Mouse (Mus musculus): ENCODE results near the gene Slc43a3. TPM values are rescaled to one million over a fixed set of nuclear protein-coding genes. Genes with fewer than 3 reads are reported as not detected.

Slc43a3 gene
- polyA plus RNA-seq, 1 experiment from 2014 or later: 30.0 TPM

GRCm38 (mm10) chr2:84958588-84959264 lies 22.3 kb downstream of the Slc43a3 start:
- no peak overlapping the region for H3K9ac ChIP-seq (replicated peaks)
- no peaks in the 10 kb centered on the region; the same call in 1 of the 2 replicates for H3K4me1 ChIP-seq (replicated peaks)
- no peak for ATAC-seq (ENCODE audit: insufficient number of reproducible peaks, insufficient read depth, low FRiP score, low TSS enrichment, low read depth)
- no peak overlapping the region for H3K4me3 ChIP-seq (replicated peaks)
- WGBS: 89% methylated on average over 11 of the region's 11 CpGs
- H3K9me3 ChIP-seq: no peaks in the 10 kb centered on the region
- H3K36me3 ChIP-seq: peaks cover 47% of the 10 kb centered on the region
- H3K4me2 ChIP-seq: no peak overlapping the region
- H3K27me3 ChIP-seq: no peaks in the 10 kb centered on the region
- no peak overlapping the region for H3K27ac ChIP-seq

DNA sequence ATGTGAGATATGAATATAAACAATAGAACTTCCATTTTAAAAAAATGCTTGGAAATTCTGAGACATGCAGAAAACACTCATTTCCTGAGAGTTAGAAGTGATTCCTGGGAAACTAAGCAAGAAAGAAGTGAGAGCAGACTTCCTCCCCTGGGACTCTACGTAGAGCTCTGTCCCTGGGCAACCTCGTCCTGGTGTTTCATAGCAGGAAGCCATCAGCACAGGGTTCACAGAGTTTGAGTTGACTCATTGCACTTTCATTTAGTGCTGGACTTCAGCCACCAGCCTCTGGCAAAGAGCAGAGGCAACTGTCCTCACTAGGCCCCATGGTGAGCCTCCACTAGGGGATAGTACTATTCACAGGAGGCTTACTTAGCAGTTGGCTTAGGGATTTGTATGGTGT lies 24.9 kb downstream of the Slc43a3 start:
- peaks cover 3% of the 10 kb centered on the region; the same call in 1 of the 2 replicates for H3K4me1 ChIP-seq (replicated peaks)
- no peaks in the 10 kb centered on the region for H3K9me3 ChIP-seq
- WGBS: 73% methylated on average over 2 of the region's 2 CpGs
- no peak for ATAC-seq (ENCODE audit: insufficient number of reproducible peaks, insufficient read depth, low FRiP score, low TSS enrichment, low read depth)
- no peak overlapping the region for H3K27ac ChIP-seq
- H3K36me3 ChIP-seq: peaks cover 25% of the 10 kb centered on the region
- H3K9ac ChIP-seq (replicated peaks): no peak overlapping the region
- no peak overlapping the region for H3K4me3 ChIP-seq (replicated peaks)
- no peak overlapping the region for H3K4me2 ChIP-seq
- H3K27me3 ChIP-seq: no peaks in the 10 kb centered on the region

DNA sequence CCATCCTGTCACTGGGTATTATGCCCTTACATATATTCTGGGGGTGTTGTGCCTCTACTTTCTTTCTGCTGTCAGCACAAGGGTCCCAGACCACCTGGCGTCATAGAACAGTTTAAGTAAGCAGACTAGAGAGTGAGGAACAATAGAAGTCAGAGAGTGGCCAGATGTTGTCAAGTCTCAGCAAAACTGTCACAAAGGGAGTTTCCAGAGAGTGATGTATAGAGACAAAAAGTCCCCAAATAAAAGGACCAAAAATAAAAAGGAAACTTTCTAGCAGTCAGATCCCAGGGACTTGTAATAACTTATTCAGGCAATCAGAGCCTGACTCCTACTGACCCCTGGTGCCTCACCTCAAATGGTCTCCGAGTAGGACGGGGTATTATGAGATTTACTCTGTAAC lies 25.5 kb downstream of the Slc43a3 start:
- no peaks in the 10 kb centered on the region for H3K9me3 ChIP-seq
- 78% methylated on average over 3 of the region's 3 CpGs for WGBS

GRCm38 (mm10) chr2:84962906-84963507 lies 26.6 kb downstream of the Slc43a3 start:
- Histone ChIP-seq H3K9me3 (no peaks in the 10 kb centered on the region), H3K27me3 (no peaks in the 10 kb centered on the region), H3K36me3 (peaks cover 9% of the 10 kb centered on the region), H3K4me1 (replicated peaks) (peaks cover 3% of the 10 kb centered on the region; the same call in 1 of the 2 replicates), H3K9ac (replicated peaks) (no peak overlapping the region), H3K4me3 (replicated peaks) (no peak overlapping the region), H3K27ac (no peak overlapping the region), H3K4me2 (no peak overlapping the region)
- WGBS: 43% methylated on average over 6 of the region's 6 CpGs
- ATAC-seq (ENCODE audit: insufficient number of reproducible peaks, insufficient read depth, low FRiP score, low TSS enrichment, low read depth): no peak

More for the DNA sequence above, 25.5 kb downstream of the Slc43a3 start:
- Histone ChIP-seq H3K4me3 (replicated peaks) (no peak overlapping the region), H3K27me3 (no peaks in the 10 kb centered on the region), H3K27ac (no peak overlapping the region), H3K4me2 (no peak overlapping the region), H3K9ac (replicated peaks) (no peak overlapping the region), H3K36me3 (peaks cover 19% of the 10 kb centered on the region), H3K4me1 (replicated peaks) (peaks cover 3% of the 10 kb centered on the region; the same call in 1 of the 2 replicates)
- no peak for ATAC-seq (ENCODE audit: insufficient number of reproducible peaks, insufficient read depth, low FRiP score, low TSS enrichment, low read depth)

- Histone ChIP-seq H3K4me2 (no peak overlapping the region), H3K9ac (replicated peaks) (no peak overlapping the region), H3K27ac (no peak overlapping the region), H3K4me1 (replicated peaks) (peaks cover 3% of the 10 kb centered on the region; the same call in 1 of the 2 replicates), H3K27me3 (no peaks in the 10 kb centered on the region), H3K4me3 (replicated peaks) (no peak overlapping the region), H3K9me3 (no peaks in the 10 kb centered on the region), H3K36me3 (no peaks in the 10 kb centered on the region)
- WGBS: 79% methylated on average over 7 of the region's 7 CpGs
- ATAC-seq (ENCODE audit: insufficient number of reproducible peaks, insufficient read depth, low FRiP score, low TSS enrichment, low read depth): no peak
Measured at GRCm38 (mm10) chr2:84964111-84964801, 27.9 kb downstream of the Slc43a3 start.

- H3K27me3 ChIP-seq: no peaks in the 10 kb centered on the region
- no peak overlapping the region for H3K4me3 ChIP-seq (replicated peaks)
- H3K4me2 ChIP-seq: no peak overlapping the region
- no peaks in the 10 kb centered on the region for H3K9me3 ChIP-seq
- H3K27ac ChIP-seq: no peak overlapping the region
- WGBS: 78% methylated on average over 5 of the region's 5 CpGs
- ATAC-seq (ENCODE audit: insufficient number of reproducible peaks, insufficient read depth, low FRiP score, low TSS enrichment, low read depth): no peak
- no peaks in the 10 kb centered on the region for H3K36me3 ChIP-seq
- H3K9ac ChIP-seq (replicated peaks): no peak overlapping the region
- peaks cover 3% of the 10 kb centered on the region; the same call in 1 of the 2 replicates for H3K4me1 ChIP-seq (replicated peaks)
Measured at GRCm38 (mm10) chr2:84967318-84967991, 31.1 kb downstream of the Slc43a3 start.

- Histone ChIP-seq H3K4me3 (replicated peaks) (no peak overlapping the region), H3K27me3 (no peaks in the 10 kb centered on the region), H3K27ac (no peak overlapping the region), H3K4me1 (replicated peaks) (peaks cover 14% of the 10 kb centered on the region; the same call in 1 of the 2 replicates), H3K9ac (replicated peaks) (no peak overlapping the region), H3K4me2 (no peak overlapping the region), H3K9me3 (no peaks in the 10 kb centered on the region), H3K36me3 (no peaks in the 10 kb centered on the region)
- ATAC-seq (ENCODE audit: insufficient number of reproducible peaks, insufficient read depth, low FRiP score, low TSS enrichment, low read depth): no peak
- 80% methylated on average over 2 of the region's 2 CpGs for WGBS
Measured at GRCm38 (mm10) chr2:84975580-84975979, 39.2 kb downstream of the Slc43a3 start.

DNA sequence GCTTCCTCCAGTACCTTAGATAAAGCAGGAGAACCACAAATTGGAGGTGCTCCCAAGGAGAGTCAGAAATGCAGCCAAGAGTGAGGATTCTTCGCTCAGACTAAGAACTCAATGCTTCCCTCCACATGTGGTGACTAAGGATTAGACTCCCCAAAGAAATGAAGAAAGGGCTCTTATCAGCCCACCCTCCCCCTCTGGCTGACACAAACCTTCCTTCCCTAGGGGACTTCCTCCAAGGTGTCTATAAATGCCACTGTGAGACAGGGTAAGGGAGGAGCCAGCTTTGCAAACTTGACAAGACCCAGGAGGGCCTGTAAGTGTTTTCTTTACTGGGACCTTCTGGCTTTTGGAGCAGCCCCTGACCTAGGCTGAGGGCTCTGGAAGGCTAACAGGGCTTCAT lies 43.8 kb downstream of the Slc43a3 start, which contains the start of gene Prg2:
TSS of gene Prg2 (plus strand) at position 274 of the 400 bp plus-strand sequence.
- no peak for ATAC-seq (ENCODE audit: insufficient number of reproducible peaks, insufficient read depth, low FRiP score, low TSS enrichment, low read depth)
- Histone ChIP-seq H3K36me3 (no peaks in the 10 kb centered on the region), H3K4me1 (replicated peaks) (peaks cover 14% of the 10 kb centered on the region; the same call in 1 of the 2 replicates), H3K9ac (replicated peaks) (no peak within 1 kb of the TSS), H3K27me3 (no peaks in the 10 kb centered on the region), H3K4me3 (replicated peaks) (no peak within 1 kb of the TSS), H3K27ac (no peak within 1 kb of the TSS), H3K4me2 (no peak within 1 kb of the TSS), H3K9me3 (no peaks in the 10 kb centered on the region)
- 71% methylated on average over 1 of the region's 1 CpGs for WGBS

GRCm38 (mm10) chr2:84987930-84988329 lies 51.6 kb downstream of the Slc43a3 start, which contains the start of gene Prg3:
Gene Prg3 (plus strand): TSS chr2:84988215.
- no peak within 1 kb of the TSS for H3K4me3 ChIP-seq (replicated peaks)
- no peak within 1 kb of the TSS for H3K4me2 ChIP-seq
- H3K4me1 ChIP-seq (replicated peaks): no peaks in the 10 kb centered on the region
- no peak within 1 kb of the TSS for H3K9ac ChIP-seq (replicated peaks)
- 72% methylated on average over 1 of the region's 1 CpGs for WGBS
- no peak within 1 kb of the TSS for H3K27ac ChIP-seq
- no peaks in the 10 kb centered on the region for H3K9me3 ChIP-seq
- H3K36me3 ChIP-seq: no peaks in the 10 kb centered on the region
- no peaks in the 10 kb centered on the region; the same call in 1 of the 2 replicates for H3K27me3 ChIP-seq
- ATAC-seq (ENCODE audit: insufficient number of reproducible peaks, insufficient read depth, low FRiP score, low TSS enrichment, low read depth): no peak

GRCm38 (mm10) chr2:84996376-84996775 lies 60.0 kb downstream of the Slc43a3 start:
- no peaks in the 10 kb centered on the region; the same call in 1 of the 2 replicates for H3K27me3 ChIP-seq
- no peak for ATAC-seq (ENCODE audit: insufficient number of reproducible peaks, insufficient read depth, low FRiP score, low TSS enrichment, low read depth)
- no peak overlapping the region for H3K27ac ChIP-seq
- no peak overlapping the region for H3K4me2 ChIP-seq
- H3K4me1 ChIP-seq (replicated peaks): no peaks in the 10 kb centered on the region
- WGBS: 88% methylated on average over 2 of the region's 2 CpGs
- H3K9ac ChIP-seq (replicated peaks): no peak overlapping the region
- no peaks in the 10 kb centered on the region for H3K36me3 ChIP-seq
- H3K4me3 ChIP-seq (replicated peaks): no peak overlapping the region
- no peaks in the 10 kb centered on the region for H3K9me3 ChIP-seq

Data from limb, embryonic 12.5 days (tissue).